Mouse (Mus musculus) kidney, postnatal 0 days (tissue): ENCODE data around the gene Gba. TPM values are rescaled to one million over a fixed set of nuclear protein-coding genes. Genes with fewer than 3 reads are reported as not detected.

ENCODE experiments used
- ATAC-seq: fragments of 200-750 bp; cut with Nextera tagmentation; replicated peaks from 2 replicates; pipeline ENCODE4 v1.8.0; 2017; ENCODE audit warnings: low read depth, moderate number of reproducible peaks, moderate TSS enrichment, moderate library complexity; ENCODE audit not compliant: low FRiP score
- DNase-seq: peaks from one replicate; pipeline ENCODE4 v3.0.0-alpha.2; 2016; ENCODE audit warnings: low spot score
- H3K27ac ChIP-seq: fragments of 300-500 bp; sonication (generic); 2 replicates; pipeline ENCODE4 v1.5.1; 2014; ENCODE audit warnings: mild to moderate bottlenecking
- H3K27me3 ChIP-seq: fragments of 300-500 bp; sonication (generic); 2 replicates; pipeline ENCODE4 v1.6.1; 2014; ENCODE audit warnings: low read length, mixed read lengths; ENCODE audit not compliant: insufficient read depth
- H3K36me3 ChIP-seq: fragments of 300-500 bp; sonication (generic); 2 replicates; pipeline ENCODE4 v1.6.1; 2014; ENCODE audit warnings: low read length, mixed read lengths; ENCODE audit not compliant: insufficient read depth
- H3K4me1 ChIP-seq: fragments of 300-500 bp; sonication (generic); replicated peaks from 2 replicates; pipeline ENCODE4 v1.6.1; 2014; ENCODE audit warnings: antibody characterized with exemption, low read length, mixed read lengths; ENCODE audit not compliant: insufficient read depth
- H3K4me2 ChIP-seq: fragments of 300-500 bp; sonication (generic); 2 replicates; pipeline ENCODE4 v1.6.1; 2014; ENCODE audit warnings: mild to moderate bottlenecking, low read length, moderate library complexity, mixed read lengths
- H3K4me3 ChIP-seq: fragments of 300-500 bp; sonication (generic); replicated peaks from 2 replicates; pipeline ENCODE4 v1.5.1; 2014; ENCODE audit warnings: low read depth, low read length
- H3K9ac ChIP-seq: fragments of 300-500 bp; sonication (generic); 2 replicates; pipeline ENCODE4 v1.6.1; 2014; ENCODE audit warnings: low read depth, low read length
- H3K9me3 ChIP-seq: fragments of 300-500 bp; sonication (generic); replicated peaks from 2 replicates; pipeline ENCODE4 v1.6.1; 2016; ENCODE audit warnings: low read length, inconsistent platforms, mixed read lengths
- CTCF ChIP-seq: IDR thresholded peaks from 2 replicates; pipeline ENCODE4 v1.5.1; 2016; ENCODE audit warnings: antibody characterized with exemption, low read depth, mild to moderate bottlenecking, moderate library complexity
- WGBS: fragments of 180-500 bp; shearing (Covaris S2); extraction: QIAGEN DNeasy Blood & Tissue Kit; methylation state at CpG from one replicate; pipeline ENCODE4 v1.1.7; 2014; 5-methylcytosine and 5-hydroxymethylcytosine counted together
- polyA plus RNA-seq: library from polyadenylated mRNA; unstranded; fragments of >200 nt; fragmentation: Nextera tagmentation; extraction: Ambion mirVana; gene quantifications from 2 replicates; pipeline ENCODE4 v1.2.1, GENCODE M21; 2015

Gene Gba
- polyA plus RNA-seq, 1 experiment from 2014 or later: 53.6 TPM

DNA sequence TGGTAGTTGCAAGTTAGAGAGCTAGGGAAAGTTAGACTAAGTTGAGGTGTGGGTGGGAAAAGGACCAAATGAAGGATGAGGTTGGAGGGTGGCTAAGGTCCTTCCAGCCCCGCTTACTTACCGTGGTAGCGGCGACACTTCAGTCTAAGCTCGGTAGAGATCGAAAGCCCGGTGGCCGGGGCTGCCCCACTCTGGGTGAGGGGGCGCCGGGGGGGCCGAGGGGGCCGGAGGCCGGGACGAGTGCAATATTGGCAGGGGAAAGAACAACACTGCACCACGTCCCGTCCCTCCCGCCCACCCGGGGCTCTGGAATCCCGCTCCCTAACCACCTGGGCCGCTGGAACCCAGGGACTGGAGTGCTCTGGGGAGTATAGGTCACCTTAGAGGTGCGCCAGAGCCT is 24.2 kb downstream of the Gba start, which contains the start of gene Mtx1:
Gene Mtx1, minus strand, starts transcription at position 189 of the 400 bp plus-strand sequence.
- Histone ChIP-seq H3K9me3 (no peaks in the 10 kb centered on the region), H3K4me1 (peaks cover 24% of the 10 kb centered on the region), H3K9ac (peak within 1 kb of the TSS; percentile 48), H3K4me3 (peak within 1 kb of the TSS; percentile 33), H3K27ac (peak within 1 kb of the TSS; percentile 85), H3K36me3 (no peaks in the 10 kb centered on the region), H3K27me3 (no peaks in the 10 kb centered on the region), H3K4me2 (peak within 1 kb of the TSS; percentile 69)
- TF ChIP-seq CTCF: no peak
- DNase-seq: no peak
- WGBS: 6% methylated on average over 21 of the region's 21 CpGs
- ATAC-seq: peak; percentile 5

DNA sequence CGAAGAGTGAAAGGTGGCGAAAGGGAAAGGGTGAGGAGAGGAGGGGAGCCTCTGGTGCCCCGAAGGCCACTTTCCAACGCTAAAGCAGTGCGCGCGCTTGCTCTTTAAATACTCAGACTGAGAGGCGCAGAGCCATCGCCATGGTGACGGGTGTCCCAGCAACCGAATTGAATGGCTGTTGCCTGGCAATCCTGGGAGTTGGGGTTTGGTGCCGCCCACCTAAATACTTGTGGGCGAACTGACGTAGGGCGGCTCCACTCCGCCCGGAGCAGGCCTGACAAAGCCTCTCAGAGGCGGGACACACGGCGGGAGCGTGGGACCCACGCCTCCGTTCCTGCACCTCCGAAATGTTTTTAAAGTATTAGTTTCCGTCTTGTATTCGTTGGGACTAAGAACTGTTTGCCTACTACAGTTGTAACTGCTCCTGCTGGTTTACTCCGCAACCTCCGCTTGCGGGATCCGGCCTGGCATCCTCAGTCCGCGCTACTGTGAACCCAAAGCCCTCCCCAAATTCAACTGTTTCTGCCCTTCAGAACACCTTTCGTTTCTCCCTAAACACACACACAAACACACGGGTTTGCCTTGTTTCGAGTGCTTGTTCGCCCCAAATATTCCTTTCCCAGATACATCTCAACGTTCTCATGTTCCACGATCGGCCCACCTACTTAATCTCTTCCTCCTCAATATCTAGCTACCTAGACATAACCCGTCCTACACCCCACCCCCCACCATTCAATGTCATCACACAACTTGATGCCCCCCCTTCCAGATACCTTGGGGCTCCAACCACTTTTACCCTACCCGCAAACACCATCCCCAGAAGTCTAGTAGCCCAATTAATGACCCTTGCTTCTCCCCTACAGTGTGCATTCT is 24.8 kb downstream of the Gba start:
- Histone ChIP-seq H3K9ac (peak overlapping the region; percentile 48), H3K4me1 (peaks cover 24% of the 10 kb centered on the region), H3K4me2 (peak overlapping the region; percentile 69), H3K36me3 (no peaks in the 10 kb centered on the region), H3K9me3 (no peaks in the 10 kb centered on the region), H3K27me3 (no peaks in the 10 kb centered on the region), H3K4me3 (peak overlapping the region; percentile 33), H3K27ac (peak overlapping the region; percentile 85)
- DNase-seq (peak; percentile 95), ATAC-seq (peak; percentile 74)
- no peak for TF ChIP-seq CTCF
- WGBS: 4% methylated on average over 41 of the region's 41 CpGs

DNA sequence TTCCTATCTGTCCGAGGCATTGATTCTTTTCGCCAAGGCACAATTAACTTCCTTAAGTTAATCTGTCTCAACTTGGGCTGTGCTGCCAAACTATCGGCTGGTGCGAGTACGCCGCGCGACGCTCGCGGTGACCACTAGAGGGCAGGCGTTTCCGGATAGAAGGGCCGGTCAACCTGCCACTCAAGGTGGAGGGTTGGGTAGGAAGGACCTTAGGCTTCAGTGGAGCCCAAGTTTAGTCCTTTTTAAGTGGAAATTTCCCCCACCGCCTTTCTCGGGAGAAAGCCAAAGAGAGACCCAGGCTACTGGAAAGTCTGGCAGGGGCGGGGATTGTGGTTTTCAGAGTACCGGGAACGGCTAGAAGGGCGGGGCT is 25.4 kb downstream of the Gba start:
- WGBS: under 1% methylated on average over 20 of the region's 20 CpGs
- H3K4me3 ChIP-seq: peak overlapping the region; percentile 33
- DNase-seq: peak; percentile 94
- ATAC-seq: peak; percentile 56
- H3K4me1 ChIP-seq: peaks cover 27% of the 10 kb centered on the region
- H3K9me3 ChIP-seq: no peaks in the 10 kb centered on the region
- H3K27ac ChIP-seq: peak overlapping the region; percentile 85
- H3K27me3 ChIP-seq: no peaks in the 10 kb centered on the region
- H3K4me2 ChIP-seq: peak overlapping the region; percentile 69
- no peaks in the 10 kb centered on the region for H3K36me3 ChIP-seq
- TF ChIP-seq CTCF: peak; percentile 97
- peak overlapping the region; percentile 35; the same call in 1 of the 2 replicates for H3K9ac ChIP-seq

DNA sequence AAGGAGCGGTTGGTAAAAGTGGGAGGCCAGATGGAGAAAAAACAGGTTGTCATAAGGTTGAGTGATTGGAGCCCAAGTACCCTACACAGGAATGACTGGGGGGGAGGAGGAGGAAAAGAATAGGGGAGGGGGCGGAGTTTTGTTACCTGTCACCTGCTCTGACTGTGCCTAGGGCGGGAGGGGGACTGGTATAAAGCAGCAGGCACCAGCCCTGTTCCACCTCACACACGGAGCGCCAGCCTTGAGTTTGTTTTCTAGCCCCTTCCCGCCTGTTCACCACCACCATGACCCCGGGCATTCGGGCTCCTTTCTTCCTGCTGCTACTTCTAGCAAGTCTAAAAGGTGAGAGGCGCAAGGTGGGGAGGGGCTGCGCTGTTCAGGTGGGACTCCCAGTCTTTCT is 26.1 kb downstream of the Gba start, which contains the start of gene Muc1:
Gene Muc1, plus strand, starts transcription at position 222 of the 400 bp plus-strand sequence.
- peaks cover 27% of the 10 kb centered on the region for H3K4me1 ChIP-seq
- peak within 1 kb of the TSS; percentile 69 for H3K4me2 ChIP-seq
- no peak for TF ChIP-seq CTCF
- no peaks in the 10 kb centered on the region for H3K27me3 ChIP-seq
- ATAC-seq (0 out of 2 replicates have a peak, but pooled peaks have one; percentile 4), DNase-seq (no peak)
- no peaks in the 10 kb centered on the region for H3K9me3 ChIP-seq
- H3K4me3 ChIP-seq: peak within 1 kb of the TSS; percentile 33
- H3K9ac ChIP-seq: peak within 1 kb of the TSS; percentile 35; the same call in 1 of the 2 replicates
- H3K27ac ChIP-seq: peak within 1 kb of the TSS; percentile 85
- 32% methylated on average over 10 of the region's 10 CpGs for WGBS
- no peaks in the 10 kb centered on the region for H3K36me3 ChIP-seq

DNA sequence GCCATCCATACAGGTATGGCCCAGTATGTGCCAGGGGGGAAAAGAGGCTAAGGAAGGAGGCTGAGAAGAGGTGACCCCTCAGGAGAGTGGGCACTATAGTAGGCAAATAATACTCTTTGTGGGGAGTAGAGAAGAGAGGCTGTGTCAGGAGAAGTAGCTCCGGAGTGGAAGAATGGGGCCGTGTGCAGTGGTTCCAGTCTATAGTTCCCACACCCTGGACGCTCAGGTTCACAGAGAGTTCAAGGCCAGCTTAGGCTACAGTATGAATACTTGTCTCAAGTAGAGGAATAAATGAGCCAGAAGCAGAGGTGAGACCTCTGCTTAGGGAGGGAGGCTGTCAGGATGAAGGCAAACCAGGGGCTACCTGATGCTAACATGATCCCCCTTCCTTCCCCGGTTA is 26.5 kb downstream of the Gba start:
- Histone ChIP-seq H3K4me3 (peak overlapping the region; percentile 33), H3K27ac (peak overlapping the region; percentile 85), H3K4me1 (peaks cover 27% of the 10 kb centered on the region), H3K36me3 (no peaks in the 10 kb centered on the region), H3K9ac (peak overlapping the region; percentile 31; the same call in 1 of the 2 replicates), H3K4me2 (peak overlapping the region; percentile 69), H3K27me3 (no peaks in the 10 kb centered on the region), H3K9me3 (no peaks in the 10 kb centered on the region)
- WGBS: 39% methylated on average over 4 of the region's 4 CpGs
- no peak for DNase-seq
- no peak for TF ChIP-seq CTCF
- ATAC-seq: no peak

DNA sequence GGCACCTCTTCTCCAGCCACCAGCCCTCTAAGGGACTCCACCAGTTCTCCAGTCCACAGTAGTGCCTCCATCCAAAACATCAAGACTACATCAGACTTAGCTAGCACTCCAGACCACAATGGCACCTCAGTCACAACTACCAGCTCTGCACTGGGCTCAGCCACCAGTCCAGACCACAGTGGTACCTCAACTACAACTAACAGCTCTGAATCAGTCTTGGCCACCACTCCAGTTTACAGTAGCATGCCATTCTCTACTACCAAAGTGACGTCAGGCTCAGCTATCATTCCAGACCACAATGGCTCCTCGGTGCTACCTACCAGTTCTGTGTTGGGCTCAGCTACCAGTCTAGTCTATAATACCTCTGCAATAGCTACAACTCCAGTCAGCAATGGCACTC is 27.8 kb downstream of the Gba start:
- ATAC-seq: no peak
- Histone ChIP-seq H3K9me3 (no peaks in the 10 kb centered on the region), H3K4me2 (peak overlapping the region; percentile 69), H3K4me1 (peaks cover 27% of the 10 kb centered on the region), H3K9ac (no peak overlapping the region), H3K27me3 (no peaks in the 10 kb centered on the region), H3K27ac (no peak overlapping the region), H3K36me3 (no peaks in the 10 kb centered on the region), H3K4me3 (no peak overlapping the region)
- TF ChIP-seq CTCF: no peak
- no peak for DNase-seq
- WGBS: 91% methylated on average over 2 of the region's 2 CpGs
